Comparison of ENCODE assay signal across 9 mouse cellular contexts in the genomic region with DNA sequence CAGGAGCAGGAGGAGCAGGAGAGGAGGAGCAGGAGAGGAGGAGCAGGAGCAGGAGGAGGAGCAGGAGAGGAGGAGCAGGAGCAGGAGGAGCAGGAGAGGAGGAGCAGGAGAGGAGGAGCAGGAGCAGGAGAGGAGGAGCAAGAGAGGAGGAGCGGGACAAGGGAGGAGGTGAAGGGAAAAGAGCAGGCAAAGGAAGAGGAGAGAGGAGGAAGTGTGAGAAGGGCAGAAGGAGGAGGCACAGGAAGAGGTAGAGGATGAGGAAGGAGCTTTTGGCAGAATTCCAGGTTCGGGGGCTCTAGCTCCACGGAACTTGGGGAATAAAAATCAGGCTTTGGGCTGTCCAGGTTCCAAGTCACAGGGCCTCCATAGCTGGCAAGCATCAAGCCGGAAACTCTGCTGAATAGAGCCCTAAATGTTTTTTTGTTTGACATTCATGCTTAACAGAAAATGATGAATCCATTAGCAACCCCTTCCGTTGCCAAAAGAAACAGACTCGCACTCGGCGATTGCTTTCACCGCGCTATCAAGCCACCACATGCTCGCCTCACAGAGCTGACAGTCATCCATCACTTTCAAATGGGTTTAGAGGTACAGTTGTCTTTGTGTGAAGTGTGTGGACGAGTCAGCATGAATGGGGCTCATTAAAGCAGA.
DNase-seq lines count a peak whose midpoint lies in the region; ATAC-seq lines count a peak whose summit lies in the region.
"Had no signal": no experiment of that assay in that cellular context is flagged by ENCODE, and none has a peak within 500 bp of the region (broad histone marks: within the 10 kb centered on the region; RNA-seq: fewer than 3 reads in every experiment).

No protein-coding gene starts in this region.

- no peaks in the 10 kb centered on the region for H3K36me3 ChIP-seq in midbrain, embryonic 11.5 days (ENCODE audit: control insufficient read depth, insufficient read depth, low read length)
- H3K36me3 ChIP-seq in midbrain, embryonic 10.5 days = no peaks in the 10 kb centered on the region
- no peaks in the 10 kb centered on the region for H3K36me3 ChIP-seq in embryonic facial prominence, embryonic 10.5 days (replicated peaks)
- H3K36me3 ChIP-seq in neural tube, embryonic 13.5 days = no peaks in the 10 kb centered on the region

- peaks cover 7% of the 10 kb centered on the region for H3K4me1 ChIP-seq in midbrain, embryonic 11.5 days (ENCODE audit: control insufficient read depth, insufficient read depth, low read length)
- H3K4me1 ChIP-seq in midbrain, embryonic 10.5 days = peaks cover 25% of the 10 kb centered on the region
- H3K4me1 ChIP-seq in embryonic facial prominence, embryonic 10.5 days = peaks cover 16% of the 10 kb centered on the region; the same call in 1 of the 2 replicates
- H3K4me1 ChIP-seq in neural tube, embryonic 13.5 days (replicated peaks) = peaks cover 34% of the 10 kb centered on the region

- H3K27me3 ChIP-seq in midbrain, embryonic 11.5 days (ENCODE audit: control insufficient read depth, insufficient read depth, low read length) = no peaks in the 10 kb centered on the region
- peaks cover 9% of the 10 kb centered on the region for H3K27me3 ChIP-seq in midbrain, embryonic 10.5 days (ENCODE audit: low read depth, poor library complexity, severe bottlenecking)
- H3K27me3 ChIP-seq in embryonic facial prominence, embryonic 10.5 days (replicated peaks; ENCODE audit: low read depth, poor library complexity, severe bottlenecking) = peaks cover 5% of the 10 kb centered on the region; the same call in 1 of the 2 replicates
- peaks cover 2% of the 10 kb centered on the region; the same call in 1 of the 2 replicates for H3K27me3 ChIP-seq in neural tube, embryonic 13.5 days

- H3K27ac ChIP-seq in midbrain, embryonic 11.5 days (ENCODE audit: low read depth, low read length) = no peak overlapping the region
- no peak overlapping the region; the same call in 1 of the 2 replicates for H3K27ac ChIP-seq in midbrain, embryonic 10.5 days (replicated peaks)
- H3K27ac ChIP-seq in embryonic facial prominence, embryonic 10.5 days (replicated peaks) = peak overlapping the region; percentile 0; the same call in 1 of the 2 replicates
- H3K27ac ChIP-seq in neural tube, embryonic 13.5 days (replicated peaks) = no peak overlapping the region; the same call in 1 of the 2 replicates
- H3K27ac ChIP-seq: macrophage had no signal

- intact Hi-C loops in heart, postnatal 10 days (cut with DNase I) = no loop called here

- peak; percentile 91 for DNase-seq in midbrain, embryonic 11.5 days (ENCODE audit: low spot score, missing footprints)
- no peak for DNase-seq in midbrain, embryonic 10.5 days (ENCODE audit: low spot score)
- peak; percentile 30 for DNase-seq in embryonic facial prominence, embryonic 10.5 days (ENCODE audit: low spot score)
- peak; percentile 16 to 37 for DNase-seq in heart, postnatal 10 days
- DNase-seq in layer of hippocampus, postnatal 14 days (ENCODE audit: low spot score in 2 of 2) = peak; percentile 51 to 81
- no peak for DNase-seq in urinary bladder, postnatal 10 days (ENCODE audit: low spot score)

- no peak overlapping the region for H3K9ac ChIP-seq in midbrain, embryonic 11.5 days (ENCODE audit: low read length)
- H3K9ac ChIP-seq in neural tube, embryonic 13.5 days = no peak overlapping the region

- ATAC-seq in midbrain, embryonic 11.5 days (ENCODE audit: low FRiP score) = no peak
- peak; percentile 90 for ATAC-seq in neural tube, embryonic 13.5 days (ENCODE audit: low read depth)
- ATAC-seq in erythroblast, adult 5-6 weeks (replicated peaks; ENCODE audit: low FRiP score, poor library complexity, severe bottlenecking) = no peak

- no peak overlapping the region for H3K4me3 ChIP-seq in midbrain, embryonic 11.5 days (ENCODE audit: low read depth, low read length)
- no peak overlapping the region for H3K4me3 ChIP-seq in midbrain, embryonic 10.5 days
- no peak overlapping the region for H3K4me3 ChIP-seq in embryonic facial prominence, embryonic 10.5 days
- H3K4me3 ChIP-seq in neural tube, embryonic 13.5 days = peak overlapping the region; percentile 10; the same call in 1 of the 2 replicates

- WGBS in midbrain, embryonic 11.5 days = 60% methylated on average over 12 of the region's 12 CpGs
- 64% methylated on average over 12 of the region's 12 CpGs for WGBS in midbrain, embryonic 10.5 days
- WGBS in embryonic facial prominence, embryonic 10.5 days = 55% methylated on average over 12 of the region's 12 CpGs
- WGBS in neural tube, embryonic 13.5 days = 7% methylated on average over 12 of the region's 12 CpGs

- no peak overlapping the region for H3K4me2 ChIP-seq in midbrain, embryonic 11.5 days
- peak overlapping the region; percentile 43 for H3K4me2 ChIP-seq in neural tube, embryonic 13.5 days

- no peaks in the 10 kb centered on the region for H3K9me3 ChIP-seq in midbrain, embryonic 11.5 days (ENCODE audit: control insufficient read depth, low read length)
- 0 out of 2 replicates have a peak, but pooled peaks cover 3% of the 10 kb centered on the region for H3K9me3 ChIP-seq in midbrain, embryonic 10.5 days (replicated peaks)
- no peaks in the 10 kb centered on the region for H3K9me3 ChIP-seq in embryonic facial prominence, embryonic 10.5 days
- no peaks in the 10 kb centered on the region for H3K9me3 ChIP-seq in neural tube, embryonic 13.5 days

Comparison
In these comparisons a context has a peak if more than half of its experiments do, and no peak if none do; other contexts are left out.
1. DNase-seq: peak in midbrain, embryonic 11.5 days (single experiment), embryonic facial prominence, embryonic 10.5 days (single experiment), heart, postnatal 10 days (2 of 2) and layer of hippocampus, postnatal 14 days (2 of 2); none in midbrain, embryonic 10.5 days (single experiment) and urinary bladder, postnatal 10 days (single experiment).